Mouse (Mus musculus) heart, embryonic 11.5 days (tissue): ENCODE results near the gene Oasl2. TPM values are rescaled to one million over a fixed set of nuclear protein-coding genes. Genes with fewer than 3 reads are reported as not detected.
"Not testable (repeated sequence)": the region's sequence is repeated elsewhere in the genome, so short reads cannot be mapped to it uniquely, and the experiment has no call there.

Experiments
- ATAC-seq: fragments of 200-750 bp; cut with Nextera tagmentation; replicated peaks from 2 replicates; pipeline ENCODE4 v1.8.0; 2017; ENCODE audit warnings: moderate library complexity; ENCODE audit not compliant: insufficient number of reproducible peaks, low FRiP score, low TSS enrichment
- H3K27ac ChIP-seq: fragments of 300-500 bp; sonication (generic); 2 replicates; pipeline ENCODE4 v1.5.1; 2014; ENCODE audit warnings: mild to moderate bottlenecking, low read depth, low read length
- H3K27me3 ChIP-seq: fragments of 300-500 bp; sonication (generic); 2 replicates; pipeline ENCODE4 v1.6.1; 2014; ENCODE audit warnings: mild to moderate bottlenecking, low read length, mixed read lengths; ENCODE audit not compliant: control insufficient read depth, insufficient read depth
- H3K36me3 ChIP-seq: fragments of 300-500 bp; sonication (generic); 2 replicates; pipeline ENCODE4 v1.6.1; 2014; ENCODE audit warnings: mild to moderate bottlenecking, low read length, moderate library complexity, mixed read lengths; ENCODE audit not compliant: control insufficient read depth, insufficient read depth
- H3K4me1 ChIP-seq: fragments of 300-500 bp; sonication (generic); 2 replicates; pipeline ENCODE4 v1.6.1; 2014; ENCODE audit warnings: low read length; ENCODE audit not compliant: control insufficient read depth, insufficient read depth
- H3K4me2 ChIP-seq: fragments of 300-500 bp; sonication (generic); 2 replicates; pipeline ENCODE4 v1.6.1; 2014; ENCODE audit warnings: mild to moderate bottlenecking, moderate library complexity
- H3K4me3 ChIP-seq: fragments of 300-500 bp; sonication (generic); 2 replicates; pipeline ENCODE4 v1.5.1; 2014; ENCODE audit warnings: low read depth, low read length
- H3K9ac ChIP-seq: fragments of 300-500 bp; sonication (generic); 2 replicates; pipeline ENCODE4 v1.6.1; 2014; ENCODE audit warnings: mild to moderate bottlenecking, low read depth, low read length, moderate library complexity
- H3K9me3 ChIP-seq: fragments of 300-500 bp; sonication (generic); replicated peaks from 2 replicates; pipeline ENCODE4 v1.6.1; 2016; ENCODE audit warnings: low read length; ENCODE audit not compliant: control insufficient read depth
- WGBS: fragments of 180-500 bp; shearing (Covaris S2); extraction: QIAGEN DNeasy Blood & Tissue Kit; methylation state at CpG from one replicate; pipeline ENCODE4 v1.1.7; 2014; ENCODE audit not compliant: insufficient replicate concordance; 5-methylcytosine and 5-hydroxymethylcytosine counted together
- polyA plus RNA-seq: library from polyadenylated mRNA; unstranded; fragments of >200 nt; fragmentation: Nextera tagmentation; extraction: Ambion mirVana; gene quantifications from 2 replicates; pipeline ENCODE4 v1.2.1, GENCODE M21; 2014

The Oasl2 gene
- polyA plus RNA-seq, 1 experiment from 2014 or later, result 2.7 TPM

GRCm38 (mm10) chr5:114875858-114876257 is 20.9 kb upstream of the Oasl2 start:
- peak overlapping the region; percentile 25; the same call in 1 of the 2 replicates for H3K4me2 ChIP-seq
- ATAC-seq, result no peak
- H3K36me3 ChIP-seq, result no peaks in the 10 kb centered on the region
- no peaks in the 10 kb centered on the region for H3K9me3 ChIP-seq
- no peak overlapping the region for H3K4me3 ChIP-seq
- H3K27ac ChIP-seq, result no peak overlapping the region
- WGBS, result 41% methylated on average over 6 of the region's 6 CpGs
- no peak overlapping the region for H3K9ac ChIP-seq
- no peaks in the 10 kb centered on the region for H3K4me1 ChIP-seq
- peaks cover 3% of the 10 kb centered on the region; the same call in 1 of the 2 replicates for H3K27me3 ChIP-seq

GRCm38 (mm10) chr5:114876331-114876730 is 20.4 kb upstream of the Oasl2 start:
- H3K4me3 ChIP-seq, result no peak overlapping the region
- ATAC-seq, result no peak
- no peaks in the 10 kb centered on the region for H3K9me3 ChIP-seq
- no peak overlapping the region for H3K27ac ChIP-seq
- peaks cover 3% of the 10 kb centered on the region; the same call in 1 of the 2 replicates for H3K27me3 ChIP-seq
- H3K4me1 ChIP-seq, result no peaks in the 10 kb centered on the region
- 55% methylated on average over 6 of the region's 6 CpGs for WGBS
- no peaks in the 10 kb centered on the region for H3K36me3 ChIP-seq
- no peak overlapping the region for H3K4me2 ChIP-seq
- H3K9ac ChIP-seq, result no peak overlapping the region

- no peaks in the 10 kb centered on the region for H3K36me3 ChIP-seq
- H3K4me3 ChIP-seq, result no peak overlapping the region
- H3K9me3 ChIP-seq, result no peaks in the 10 kb centered on the region
- peaks cover 5% of the 10 kb centered on the region; the same call in 1 of the 2 replicates for H3K27me3 ChIP-seq
- 73% methylated on average over 7 of the region's 7 CpGs for WGBS
- H3K27ac ChIP-seq, result no peak overlapping the region
- no peaks in the 10 kb centered on the region for H3K4me1 ChIP-seq
- no peak for ATAC-seq
- no peak overlapping the region for H3K9ac ChIP-seq
- no peak overlapping the region for H3K4me2 ChIP-seq
These were observed 19.2 kb upstream of the Oasl2 start for GRCm38 (mm10) chr5:114877487-114877886.

- H3K9ac ChIP-seq, result no peak overlapping the region
- peaks cover 7% of the 10 kb centered on the region; the same call in 1 of the 2 replicates for H3K27me3 ChIP-seq
- WGBS, result 41% methylated on average over 13 of the region's 13 CpGs
- no peak for ATAC-seq
- H3K4me2 ChIP-seq, result no peak overlapping the region
- no peak overlapping the region for H3K27ac ChIP-seq
- no peaks in the 10 kb centered on the region for H3K9me3 ChIP-seq
- no peak overlapping the region for H3K4me3 ChIP-seq
- no peaks in the 10 kb centered on the region for H3K36me3 ChIP-seq
- no peaks in the 10 kb centered on the region for H3K4me1 ChIP-seq
These were observed 17.3 kb upstream of the Oasl2 start for GRCm38 (mm10) chr5:114879399-114879798.

- H3K27me3 ChIP-seq, H3K27ac ChIP-seq, H3K9me3 ChIP-seq, H3K9ac ChIP-seq, H3K4me3 ChIP-seq, H3K4me2 ChIP-seq, H3K4me1 ChIP-seq, H3K36me3 ChIP-seq, ATAC-seq: not testable (repeated sequence)
- WGBS, result 75% methylated on average over 6 of the region's 7 CpGs
These were observed 14.4 kb upstream of the Oasl2 start for GRCm38 (mm10) chr5:114882319-114882718.

- Histone ChIP-seq H3K9me3 (no peaks in the 10 kb centered on the region), H3K27me3 (peaks cover 7% of the 10 kb centered on the region; the same call in 1 of the 2 replicates), H3K4me2 (no peak overlapping the region), H3K4me1 (no peaks in the 10 kb centered on the region), H3K27ac (no peak overlapping the region), H3K4me3 (no peak overlapping the region), H3K9ac (no peak overlapping the region), H3K36me3 (no peaks in the 10 kb centered on the region)
- 74% methylated on average over 11 of the region's 11 CpGs for WGBS
- no peak for ATAC-seq
These were observed 13.7 kb upstream of the Oasl2 start for GRCm38 (mm10) chr5:114883022-114883421.

- H3K4me2 ChIP-seq, result no peak overlapping the region
- H3K4me1 ChIP-seq, result no peaks in the 10 kb centered on the region
- no peaks in the 10 kb centered on the region for H3K9me3 ChIP-seq
- H3K27me3 ChIP-seq, result 0 out of 2 replicates have a peak, but pooled peaks cover 4% of the 10 kb centered on the region
- H3K27ac ChIP-seq, result no peak overlapping the region
- H3K9ac ChIP-seq, result no peak overlapping the region
- no peak for ATAC-seq
- no peaks in the 10 kb centered on the region for H3K36me3 ChIP-seq
- H3K4me3 ChIP-seq, result no peak overlapping the region
- WGBS, result 77% methylated on average over 6 of the region's 6 CpGs
These were observed 9.9 kb upstream of the Oasl2 start for GRCm38 (mm10) chr5:114886801-114887200.

- Histone ChIP-seq H3K4me2 (no peak overlapping the region), H3K4me1 (no peaks in the 10 kb centered on the region), H3K36me3 (no peaks in the 10 kb centered on the region), H3K9ac (no peak overlapping the region), H3K27ac (no peak overlapping the region), H3K27me3 (no peaks in the 10 kb centered on the region), H3K9me3 (no peaks in the 10 kb centered on the region), H3K4me3 (no peak overlapping the region)
- ATAC-seq, result no peak
- whole genome bisulfite sequencing, result 74% methylated on average over 2 of the region's 2 CpGs
These were observed 7.7 kb upstream of the Oasl2 start for GRCm38 (mm10) chr5:114888995-114889394.

- H3K36me3 ChIP-seq, result no peaks in the 10 kb centered on the region
- H3K9me3 ChIP-seq, result no peaks in the 10 kb centered on the region
- no peak overlapping the region for H3K27ac ChIP-seq
- no peak for ATAC-seq
- H3K9ac ChIP-seq, result no peak overlapping the region
- H3K4me2 ChIP-seq, result no peak overlapping the region
- no peak overlapping the region for H3K4me3 ChIP-seq
- H3K4me1 ChIP-seq, result peaks cover 5% of the 10 kb centered on the region; the same call in 1 of the 2 replicates
- WGBS, result 78% methylated on average over 4 of the region's 4 CpGs
- H3K27me3 ChIP-seq, result peaks cover 2% of the 10 kb centered on the region
These were observed 1.2 kb upstream of the Oasl2 start for GRCm38 (mm10) chr5:114895542-114895941.
